Mouse (Mus musculus) heart, adult 2 months (tissue): Measurements from ENCODE around the gene Unc5c.

Source experiments
- CTCF ChIP-seq: fragments of 200-600 bp; IDR thresholded peaks from 2 replicates; pipeline ENCODE4 v1.8.1; 2022; ENCODE audit warnings: antibody characterized with exemption, mild to moderate bottlenecking, moderate library complexity
- EP300 ChIP-seq: fragments of 200-500 bp; IDR thresholded peaks from 2 replicates; pipeline ENCODE4 v1.6.1; 2011; ENCODE audit warnings: low read depth, low read length, control low read depth; ENCODE audit not compliant: insufficient read depth
- POLR2A ChIP-seq: fragments of 200-500 bp; IDR thresholded peaks from 2 replicates; pipeline ENCODE4 v1.6.1; 2011; ENCODE audit warnings: mild to moderate bottlenecking, low read depth, low read length, control low read depth; ENCODE audit not compliant: insufficient read depth

DNA sequence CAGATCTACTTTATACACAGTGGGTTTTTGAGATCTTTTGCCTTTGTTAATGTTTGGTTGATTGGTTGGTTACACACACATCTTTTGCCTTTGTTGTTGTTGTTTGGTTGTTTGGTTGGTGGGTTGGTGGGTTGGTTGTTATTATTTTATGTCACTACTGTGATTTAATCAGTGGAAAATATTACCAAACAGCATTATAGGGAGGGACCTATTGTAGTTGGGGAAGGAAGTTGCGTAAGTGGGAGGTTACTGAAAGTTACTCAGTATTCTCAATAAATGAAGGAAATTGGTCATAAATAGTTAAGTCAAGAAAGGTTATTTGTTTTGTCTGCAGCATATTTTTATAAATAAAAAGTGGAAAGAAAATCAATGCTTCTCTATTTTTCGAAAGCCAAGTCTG lies 181.6 kb downstream of the Unc5c start:
- TF ChIP-seq CTCF (no peak), POLR2A (no peak), EP300 (no peak)
